Mouse (Mus musculus) midbrain, postnatal 0 days (tissue): ENCODE results near the gene Glrp1. TPM values are rescaled to one million over a fixed set of nuclear protein-coding genes. Genes with fewer than 3 reads are reported as not detected.

Experiments used
- ATAC-seq: fragments of 200-750 bp; cut with Nextera tagmentation; 2 replicates; pipeline ENCODE4 v1.8.0; 2017; ENCODE audit warnings: moderate number of reproducible peaks, mild to moderate bottlenecking, moderate TSS enrichment, moderate library complexity; ENCODE audit not compliant: low FRiP score
- DNase-seq: peaks from one replicate; pipeline ENCODE4 v3.0.0-alpha.2; 2015; ENCODE audit warnings: low spot score
- H3K27ac ChIP-seq: fragments of 300-500 bp; sonication (generic); 2 replicates; pipeline ENCODE4 v1.5.1; 2014; ENCODE audit warnings: low read depth, mild to moderate bottlenecking, low read length, mixed read lengths
- H3K27me3 ChIP-seq: fragments of 300-500 bp; sonication (generic); 2 replicates; pipeline ENCODE4 v1.6.1; 2014; ENCODE audit warnings: low read length, control low read depth, mixed read lengths; ENCODE audit not compliant: insufficient read depth
- H3K36me3 ChIP-seq: fragments of 300-500 bp; sonication (generic); 2 replicates; pipeline ENCODE4 v1.6.1; 2014; ENCODE audit warnings: low read length, control low read depth, mixed read lengths; ENCODE audit not compliant: insufficient read depth
- H3K4me1 ChIP-seq: fragments of 300-500 bp; sonication (generic); 2 replicates; pipeline ENCODE4 v1.6.1; 2014; ENCODE audit warnings: mild to moderate bottlenecking, control low read depth, antibody characterized with exemption, low read length, mixed read lengths; ENCODE audit not compliant: insufficient read depth
- H3K4me2 ChIP-seq: fragments of 300-500 bp; sonication (generic); 2 replicates; pipeline ENCODE4 v1.6.1; 2014; ENCODE audit warnings: low read depth, mild to moderate bottlenecking, low read length, mixed read lengths; ENCODE audit not compliant: poor library complexity, severe bottlenecking
- H3K4me3 ChIP-seq: fragments of 300-500 bp; sonication (generic); 2 replicates; pipeline ENCODE4 v1.5.1; 2014; ENCODE audit warnings: low read depth, mild to moderate bottlenecking, low read length, moderate library complexity
- H3K9ac ChIP-seq: fragments of 300-500 bp; sonication (generic); replicated peaks from 2 replicates; pipeline ENCODE4 v1.6.1; 2014; ENCODE audit warnings: mild to moderate bottlenecking, low read length, moderate library complexity, mixed read lengths; ENCODE audit not compliant: poor library complexity, severe bottlenecking
- H3K9me3 ChIP-seq: fragments of 300-500 bp; sonication (generic); 2 replicates; pipeline ENCODE4 v1.6.1; 2016; ENCODE audit warnings: low read length, control low read depth
- CTCF ChIP-seq: IDR thresholded peaks from 2 replicates; pipeline ENCODE4 v1.5.1; 2016; ENCODE audit warnings: antibody characterized with exemption, mild to moderate bottlenecking
- WGBS: fragments of 180-500 bp; shearing (Covaris S2); extraction: QIAGEN DNeasy Blood & Tissue Kit; methylation state at CpG from one replicate; pipeline ENCODE4 v1.1.7; 2014; 5-methylcytosine and 5-hydroxymethylcytosine counted together
- polyA plus RNA-seq: library from polyadenylated mRNA; unstranded; fragments of >200 nt; fragmentation: Nextera tagmentation; extraction: Ambion mirVana; gene quantifications from 2 replicates; pipeline ENCODE4 v1.2.1, GENCODE M21; 2015
- total RNA-seq: library from RNA; depleted of rRNA; stranded (reverse); fragments of >200 nt; gene quantifications from 2 replicates; pipeline ENCODE4 v1.2.3, GENCODE M21; 2014; rRNA removed

Gene Glrp1
- total RNA-seq: not detected in 2 replicates
- polyA plus RNA-seq: 0.07 TPM in 1 of 2 replicates, not detected in the other

GRCm38 (mm10) chr1:88509789-88510188 lies at the start of gene Glrp1:
Gene Glrp1, minus strand, starts transcription at chr1:88510066.
- no peak for TF ChIP-seq CTCF
- H3K4me3 ChIP-seq: no peak within 1 kb of the TSS
- no peak within 1 kb of the TSS for H3K27ac ChIP-seq
- no peaks in the 10 kb centered on the region for H3K27me3 ChIP-seq
- peaks cover 8% of the 10 kb centered on the region; the same call in 1 of the 2 replicates for H3K4me1 ChIP-seq
- no peaks in the 10 kb centered on the region for H3K36me3 ChIP-seq
- H3K9ac ChIP-seq: no peak within 1 kb of the TSS
- H3K4me2 ChIP-seq: no peak within 1 kb of the TSS
- ATAC-seq: no peak
- no peak for DNase-seq
- 83% methylated on average over 8 of the region's 8 CpGs for WGBS
- H3K9me3 ChIP-seq: no peaks in the 10 kb centered on the region

- no peaks in the 10 kb centered on the region for H3K36me3 ChIP-seq
- H3K27me3 ChIP-seq: no peaks in the 10 kb centered on the region
- H3K27ac ChIP-seq: no peak overlapping the region
- 11% methylated on average over 7 of the region's 7 CpGs for WGBS
- no peak overlapping the region for H3K4me2 ChIP-seq
- H3K9me3 ChIP-seq: no peaks in the 10 kb centered on the region
- H3K4me3 ChIP-seq: no peak overlapping the region
- TF ChIP-seq CTCF: no peak
- DNase-seq (peak; percentile 30), ATAC-seq (no peak)
- no peak overlapping the region for H3K9ac ChIP-seq
- H3K4me1 ChIP-seq: peaks cover 2% of the 10 kb centered on the region; the same call in 1 of the 2 replicates
Measured at GRCm38 (mm10) chr1:88559258-88559657, 49.4 kb upstream of the Glrp1 start.

GRCm38 (mm10) chr1:88558793-88559192 lies 48.9 kb upstream of the Glrp1 start:
- TF ChIP-seq CTCF: no peak
- H3K4me3 ChIP-seq: no peak overlapping the region
- no peak overlapping the region for H3K9ac ChIP-seq
- no peaks in the 10 kb centered on the region for H3K36me3 ChIP-seq
- H3K9me3 ChIP-seq: no peaks in the 10 kb centered on the region
- peaks cover 3% of the 10 kb centered on the region; the same call in 1 of the 2 replicates for H3K4me1 ChIP-seq
- H3K27ac ChIP-seq: no peak overlapping the region
- H3K27me3 ChIP-seq: no peaks in the 10 kb centered on the region
- H3K4me2 ChIP-seq: no peak overlapping the region
- DNase-seq (no peak), ATAC-seq (no peak)

GRCm38 (mm10) chr1:88556401-88556800 lies 46.5 kb upstream of the Glrp1 start:
- TF ChIP-seq CTCF: no peak
- H3K9ac ChIP-seq: no peak overlapping the region
- H3K9me3 ChIP-seq: no peaks in the 10 kb centered on the region
- H3K36me3 ChIP-seq: no peaks in the 10 kb centered on the region
- no peaks in the 10 kb centered on the region for H3K27me3 ChIP-seq
- ATAC-seq (no peak), DNase-seq (no peak)
- H3K4me3 ChIP-seq: no peak overlapping the region
- H3K4me1 ChIP-seq: peaks cover 5% of the 10 kb centered on the region; the same call in 1 of the 2 replicates
- no peak overlapping the region for H3K4me2 ChIP-seq
- H3K27ac ChIP-seq: no peak overlapping the region
- WGBS: 90% methylated on average over 11 of the region's 11 CpGs

GRCm38 (mm10) chr1:88553500-88554187 lies 43.8 kb upstream of the Glrp1 start:
- DNase-seq (no peak), ATAC-seq (no peak)
- H3K4me1 ChIP-seq: 0 out of 2 replicates have a peak, but pooled peaks cover 3% of the 10 kb centered on the region
- H3K27me3 ChIP-seq: no peaks in the 10 kb centered on the region
- no peaks in the 10 kb centered on the region for H3K9me3 ChIP-seq
- no peak for TF ChIP-seq CTCF
- no peak overlapping the region for H3K4me3 ChIP-seq
- H3K27ac ChIP-seq: peak overlapping the region; percentile 59
- WGBS: 18% methylated on average over 7 of the region's 7 CpGs
- H3K9ac ChIP-seq: no peak overlapping the region
- H3K36me3 ChIP-seq: no peaks in the 10 kb centered on the region
- no peak overlapping the region for H3K4me2 ChIP-seq

GRCm38 (mm10) chr1:88549263-88549662 lies 39.4 kb upstream of the Glrp1 start:
- H3K4me1 ChIP-seq: 0 out of 2 replicates have a peak, but pooled peaks cover 3% of the 10 kb centered on the region
- DNase-seq: no peak
- no peak overlapping the region for H3K4me2 ChIP-seq
- H3K9ac ChIP-seq: no peak overlapping the region
- no peaks in the 10 kb centered on the region for H3K36me3 ChIP-seq
- no peaks in the 10 kb centered on the region for H3K27me3 ChIP-seq
- 70% methylated on average over 1 of the region's 1 CpGs for WGBS
- TF ChIP-seq CTCF: no peak
- H3K9me3 ChIP-seq: no peaks in the 10 kb centered on the region
- H3K4me3 ChIP-seq: no peak overlapping the region
- H3K27ac ChIP-seq: no peak overlapping the region
- ATAC-seq: no peak
